Mouse (Mus musculus) ES-E14 (cell line): Measurements from ENCODE around the gene Sh3pxd2a.

ENCODE experiments used
- CHD2 ChIP-seq: IDR thresholded peaks from 2 replicates; pipeline ENCODE4 v1.6.1; 2014; ENCODE audit warnings: mild to moderate bottlenecking, low read depth, low read length, inconsistent platforms
- MAFK ChIP-seq: IDR thresholded peaks from 2 replicates; pipeline ENCODE4 v1.6.1; 2014; ENCODE audit warnings: mild to moderate bottlenecking, low read depth, low read length, inconsistent platforms; ENCODE audit not compliant: insufficient read depth
- ZC3H11A ChIP-seq: IDR thresholded peaks from 2 replicates; pipeline ENCODE4 v1.6.1; 2012; ENCODE audit warnings: low read depth, mild to moderate bottlenecking, inconsistent platforms, low read length, borderline replicate concordance
- ZNF384 ChIP-seq: IDR thresholded peaks from 2 replicates; pipeline ENCODE4 v1.6.1; 2012; ENCODE audit warnings: low read depth, low read length, inconsistent platforms

GRCm38 (mm10) chr19:47409142-47409541, 55.1 kb downstream of the Sh3pxd2a start:
- TF ChIP-seq ZC3H11A (no peak), MAFK (no peak), ZNF384 (no peak), CHD2 (no peak)
